Mouse (Mus musculus) midbrain, embryonic 15.5 days (tissue): Measurements from ENCODE around the gene Arid1b. TPM values are rescaled to one million over a fixed set of nuclear protein-coding genes. Genes with fewer than 3 reads are reported as not detected.
"Not testable (repeated sequence)": the region's sequence is repeated elsewhere in the genome, so short reads cannot be mapped to it uniquely, and the experiment has no call there.

Experiments
- ATAC-seq: fragments of 200-750 bp; cut with Nextera tagmentation; replicated peaks from 2 replicates; pipeline ENCODE4 v1.8.0; 2017; ENCODE audit warnings: moderate TSS enrichment
- H3K27ac ChIP-seq: fragments of 300-500 bp; sonication (generic); 2 replicates; pipeline ENCODE4 v1.5.1; 2015; ENCODE audit warnings: mild to moderate bottlenecking, inconsistent platforms
- H3K27me3 ChIP-seq: fragments of 300-500 bp; sonication (generic); replicated peaks from 2 replicates; pipeline ENCODE4 v1.6.1; 2015; ENCODE audit warnings: inconsistent platforms
- H3K36me3 ChIP-seq: fragments of 300-500 bp; sonication (generic); replicated peaks from 2 replicates; pipeline ENCODE4 v1.6.1; 2015; ENCODE audit warnings: inconsistent platforms
- H3K4me1 ChIP-seq: fragments of 300-500 bp; sonication (generic); 2 replicates; pipeline ENCODE4 v1.6.1; 2015; ENCODE audit warnings: inconsistent platforms
- H3K4me2 ChIP-seq: fragments of 300-500 bp; sonication (generic); 2 replicates; pipeline ENCODE4 v1.6.1; 2015; ENCODE audit warnings: inconsistent platforms, mild to moderate bottlenecking, moderate library complexity
- H3K4me3 ChIP-seq: fragments of 300-500 bp; sonication (generic); 2 replicates; pipeline ENCODE4 v1.5.1; 2015; ENCODE audit warnings: mild to moderate bottlenecking, inconsistent platforms
- H3K9ac ChIP-seq: fragments of 300-500 bp; sonication (generic); 2 replicates; pipeline ENCODE4 v1.6.1; 2015; ENCODE audit warnings: mild to moderate bottlenecking, inconsistent platforms
- H3K9me3 ChIP-seq: fragments of 300-500 bp; sonication (generic); 2 replicates; pipeline ENCODE4 v1.6.1; 2016; ENCODE audit warnings: inconsistent platforms
- WGBS: fragments of 180-500 bp; shearing (Covaris S2); methylation state at CpG from one replicate; pipeline ENCODE4 v1.1.7; 2015; ENCODE audit warnings: mixed read lengths; 5-methylcytosine and 5-hydroxymethylcytosine counted together
- polyA plus RNA-seq: library from polyadenylated mRNA; unstranded; fragments of >200 nt; fragmentation: Nextera tagmentation; extraction: Ambion mirVana; gene quantifications from 2 replicates; pipeline ENCODE4 v1.2.1, GENCODE M21; 2015

The Arid1b gene
- polyA plus RNA-seq, 1 experiment from 2014 or later = 16.5 TPM

DNA sequence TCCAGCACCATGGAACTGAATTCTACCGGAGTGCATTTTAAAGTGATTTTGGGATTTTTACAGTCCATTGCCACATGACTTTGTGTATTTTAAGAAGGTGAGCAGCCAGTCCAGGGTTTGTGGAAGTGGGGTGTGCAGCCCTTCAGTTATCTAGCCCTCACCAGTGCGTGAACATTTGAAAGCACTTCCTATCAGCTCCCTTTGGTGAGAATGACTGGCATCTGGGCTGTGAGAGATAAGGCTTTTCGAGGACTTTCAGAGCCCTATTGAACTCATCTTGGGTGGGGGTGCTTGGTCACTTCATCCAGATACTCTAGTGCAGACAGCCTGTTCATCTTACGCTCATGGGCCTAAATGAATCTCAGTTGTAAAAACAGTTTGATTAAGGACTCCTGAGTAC is 105.1 kb downstream of the Arid1b start:
- Histone ChIP-seq H3K27ac (no peak overlapping the region), H3K4me2 (no peak overlapping the region), H3K9me3 (no peaks in the 10 kb centered on the region), H3K4me3 (no peak overlapping the region), H3K36me3 (no peaks in the 10 kb centered on the region), H3K4me1 (peaks cover 26% of the 10 kb centered on the region), H3K9ac (no peak overlapping the region), H3K27me3 (no peaks in the 10 kb centered on the region)
- 79% methylated on average over 4 of the region's 4 CpGs for WGBS
- ATAC-seq = no peak

DNA sequence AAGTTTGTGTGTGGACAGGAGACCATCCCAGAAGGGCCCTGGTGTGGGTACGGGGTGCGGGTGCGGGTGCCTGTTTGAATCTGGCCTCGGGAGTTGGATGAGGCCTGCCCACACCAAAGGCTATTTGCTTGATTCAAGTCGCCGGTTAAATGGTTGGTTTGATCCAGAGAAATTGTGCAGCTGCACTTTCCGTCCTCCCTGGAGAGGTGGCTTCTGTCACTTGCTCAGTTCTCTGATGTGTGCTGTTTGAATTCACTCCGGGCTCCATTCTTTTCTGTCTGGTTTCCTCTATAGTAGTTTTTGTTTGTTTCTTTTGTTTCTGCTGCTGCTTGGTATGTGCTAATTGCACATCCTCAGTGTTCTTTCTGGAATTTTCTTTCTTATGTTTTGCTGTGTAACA is 107.0 kb downstream of the Arid1b start:
- ATAC-seq = no peak
- Histone ChIP-seq H3K27ac (no peak overlapping the region), H3K36me3 (no peaks in the 10 kb centered on the region)

DNA sequence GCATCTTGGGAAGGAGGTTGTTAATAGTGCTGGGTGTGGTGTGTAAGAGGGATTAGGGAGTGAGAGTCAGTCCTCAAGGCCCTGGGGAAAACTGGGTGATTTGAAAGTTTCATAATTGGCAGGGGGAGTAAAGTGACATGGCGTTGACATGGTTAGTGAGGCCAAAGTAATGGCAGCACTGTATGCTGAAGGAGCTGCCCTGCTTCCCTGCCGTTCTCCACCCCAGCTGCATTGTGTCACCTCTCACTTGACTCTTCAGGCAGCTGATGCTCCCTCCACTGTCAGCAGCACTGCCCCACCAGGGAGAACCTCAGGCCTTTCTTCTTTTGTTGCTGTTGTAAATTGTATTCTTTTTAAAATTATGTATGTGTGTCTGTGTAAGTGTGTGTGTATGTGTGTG is 107.8 kb downstream of the Arid1b start:
- ATAC-seq = no peak
- H3K36me3 ChIP-seq = no peaks in the 10 kb centered on the region
- no peak overlapping the region for H3K4me2 ChIP-seq
- 28% methylated on average over 2 of the region's 2 CpGs for WGBS
- H3K27me3 ChIP-seq = no peaks in the 10 kb centered on the region
- no peaks in the 10 kb centered on the region for H3K9me3 ChIP-seq
- H3K4me1 ChIP-seq = peaks cover 39% of the 10 kb centered on the region
- no peak overlapping the region for H3K9ac ChIP-seq
- no peak overlapping the region for H3K4me3 ChIP-seq
- H3K27ac ChIP-seq = no peak overlapping the region

More for the DNA sequence above, 107.0 kb downstream of the Arid1b start:
- H3K4me2 ChIP-seq = no peak overlapping the region
- WGBS = 67% methylated on average over 8 of the region's 8 CpGs
- H3K9ac ChIP-seq = no peak overlapping the region
- no peaks in the 10 kb centered on the region for H3K9me3 ChIP-seq
- H3K4me3 ChIP-seq = no peak overlapping the region
- H3K27me3 ChIP-seq = no peaks in the 10 kb centered on the region
- peaks cover 33% of the 10 kb centered on the region for H3K4me1 ChIP-seq

DNA sequence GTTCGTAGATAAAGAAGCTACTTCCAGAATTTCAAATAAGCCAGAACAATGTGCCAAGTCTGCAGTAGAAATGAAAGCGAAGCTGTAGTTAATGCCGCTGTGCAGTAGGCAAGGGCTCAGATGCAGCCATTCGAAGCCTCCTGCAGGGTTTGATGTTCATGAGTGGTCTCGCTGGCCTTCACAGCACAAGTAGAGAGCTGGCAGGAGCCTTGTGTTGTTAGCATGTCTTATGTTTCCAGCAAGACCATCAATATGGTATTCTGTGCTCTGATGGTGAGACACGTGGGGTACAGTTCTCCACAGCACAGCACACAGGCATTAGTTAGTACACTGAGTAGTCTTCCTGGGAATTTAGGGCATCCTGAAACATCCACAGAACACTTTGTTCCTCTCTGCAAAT is 111.6 kb downstream of the Arid1b start:
- H3K27me3 ChIP-seq = no peaks in the 10 kb centered on the region
- no peaks in the 10 kb centered on the region for H3K9me3 ChIP-seq
- H3K9ac ChIP-seq = no peak overlapping the region
- H3K4me3 ChIP-seq = no peak overlapping the region
- 28% methylated on average over 6 of the region's 6 CpGs for whole genome bisulfite sequencing
- H3K36me3 ChIP-seq = no peaks in the 10 kb centered on the region
- H3K4me2 ChIP-seq = no peak overlapping the region
- peaks cover 55% of the 10 kb centered on the region for H3K4me1 ChIP-seq
- no peak overlapping the region for H3K27ac ChIP-seq
- ATAC-seq = no peak

DNA sequence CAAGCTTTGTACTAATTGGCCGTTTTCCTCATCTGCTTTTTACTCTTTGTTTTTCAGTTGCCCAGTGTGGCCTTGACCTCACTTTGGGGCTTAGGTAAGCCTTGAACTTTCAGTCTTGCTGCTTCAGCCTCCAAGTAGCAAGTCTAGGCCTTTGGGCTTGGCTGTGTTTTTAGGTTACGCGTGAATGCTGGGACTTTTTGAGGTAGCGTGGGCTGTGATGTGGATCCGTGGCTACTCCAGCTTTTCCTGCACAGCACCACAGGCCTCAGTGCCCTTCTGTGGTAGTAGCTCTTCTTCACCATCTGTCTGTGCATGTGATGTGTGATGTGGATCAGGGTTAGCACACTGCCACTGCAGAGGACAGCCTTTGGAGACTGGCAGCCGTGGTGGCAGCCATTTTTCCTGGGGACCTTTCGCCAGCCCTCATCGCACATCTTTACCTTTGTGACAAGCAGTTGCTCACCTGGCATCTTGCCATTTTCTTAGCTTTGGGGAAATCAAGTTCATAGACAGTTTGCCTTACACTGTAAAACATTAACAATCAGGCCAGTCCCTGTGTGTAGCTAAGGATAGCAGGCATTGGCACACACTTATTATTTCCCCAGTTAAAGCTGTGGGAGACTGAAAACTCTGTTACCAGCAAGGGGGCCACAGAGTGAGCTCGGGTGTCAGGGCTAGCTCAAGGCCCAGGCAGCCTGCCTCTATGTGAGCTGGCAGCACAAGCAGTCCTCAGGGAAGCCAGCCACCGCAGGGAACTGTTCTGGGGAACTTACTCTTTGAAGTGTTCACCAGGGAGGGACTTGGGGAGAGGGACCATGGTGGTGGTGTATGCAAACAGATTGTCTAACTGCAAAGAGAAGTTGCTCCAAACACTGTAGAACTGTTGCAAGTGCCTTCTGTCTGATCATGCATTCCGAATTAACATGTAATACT is 112.4 kb downstream of the Arid1b start:
- peak overlapping the region; percentile 26; the same call in 1 of the 2 replicates for H3K27ac ChIP-seq
- 74% methylated on average over 11 of the region's 11 CpGs for WGBS
- H3K4me3 ChIP-seq = no peak overlapping the region
- ATAC-seq = no peak
- no peaks in the 10 kb centered on the region for H3K9me3 ChIP-seq
- H3K9ac ChIP-seq = no peak overlapping the region
- H3K4me1 ChIP-seq = peaks cover 48% of the 10 kb centered on the region
- no peaks in the 10 kb centered on the region for H3K27me3 ChIP-seq
- no peaks in the 10 kb centered on the region for H3K36me3 ChIP-seq
- no peak overlapping the region for H3K4me2 ChIP-seq

DNA sequence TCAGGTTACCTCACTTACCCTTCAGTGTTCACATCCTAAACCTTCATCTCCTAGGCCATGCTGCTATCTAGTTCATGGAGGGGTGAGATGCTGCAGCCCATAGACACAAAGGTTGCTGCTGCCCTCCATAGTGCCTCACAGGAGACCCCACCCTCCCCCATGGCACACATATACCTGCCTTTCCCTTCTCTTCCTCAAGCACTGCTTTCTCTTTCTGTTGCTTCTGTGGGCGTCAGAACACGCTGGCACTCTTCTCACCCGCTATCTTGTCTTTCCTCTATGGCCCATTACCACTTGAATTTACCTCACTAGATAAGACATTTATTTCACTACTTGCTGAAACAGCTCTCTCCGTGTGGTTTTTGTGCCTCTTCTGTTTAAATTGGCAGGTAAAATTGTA is 113.4 kb downstream of the Arid1b start:
- no peak overlapping the region for H3K27ac ChIP-seq
- H3K4me2 ChIP-seq = no peak overlapping the region
- no peaks in the 10 kb centered on the region for H3K36me3 ChIP-seq
- WGBS = 77% methylated on average over 4 of the region's 4 CpGs
- no peaks in the 10 kb centered on the region for H3K27me3 ChIP-seq
- peaks cover 43% of the 10 kb centered on the region for H3K4me1 ChIP-seq
- H3K9me3 ChIP-seq = no peaks in the 10 kb centered on the region
- no peak overlapping the region for H3K9ac ChIP-seq
- no peak overlapping the region for H3K4me3 ChIP-seq
- ATAC-seq = no peak

DNA sequence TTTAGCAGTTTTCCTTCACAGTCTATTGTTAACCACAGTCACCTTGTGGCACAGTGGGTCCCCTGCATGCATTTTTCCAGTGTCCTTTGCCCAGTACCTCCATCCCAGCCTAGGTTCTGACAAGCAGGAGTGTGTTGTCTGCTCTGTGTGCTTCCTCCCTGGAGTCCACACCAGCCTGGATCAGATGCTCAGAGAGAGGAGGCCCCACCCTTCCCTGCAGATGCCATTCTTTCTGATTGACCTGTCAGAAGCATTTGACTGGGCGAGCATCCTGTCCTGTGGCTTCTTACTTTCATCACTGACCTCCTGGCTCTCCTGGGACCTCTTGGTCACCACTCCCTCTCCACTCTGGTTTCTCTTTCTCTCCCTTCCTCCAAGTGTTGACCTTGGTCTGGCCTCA is 113.9 kb downstream of the Arid1b start:
- WGBS = 81% methylated on average over 1 of the region's 1 CpGs
- no peak overlapping the region for H3K27ac ChIP-seq

DNA sequence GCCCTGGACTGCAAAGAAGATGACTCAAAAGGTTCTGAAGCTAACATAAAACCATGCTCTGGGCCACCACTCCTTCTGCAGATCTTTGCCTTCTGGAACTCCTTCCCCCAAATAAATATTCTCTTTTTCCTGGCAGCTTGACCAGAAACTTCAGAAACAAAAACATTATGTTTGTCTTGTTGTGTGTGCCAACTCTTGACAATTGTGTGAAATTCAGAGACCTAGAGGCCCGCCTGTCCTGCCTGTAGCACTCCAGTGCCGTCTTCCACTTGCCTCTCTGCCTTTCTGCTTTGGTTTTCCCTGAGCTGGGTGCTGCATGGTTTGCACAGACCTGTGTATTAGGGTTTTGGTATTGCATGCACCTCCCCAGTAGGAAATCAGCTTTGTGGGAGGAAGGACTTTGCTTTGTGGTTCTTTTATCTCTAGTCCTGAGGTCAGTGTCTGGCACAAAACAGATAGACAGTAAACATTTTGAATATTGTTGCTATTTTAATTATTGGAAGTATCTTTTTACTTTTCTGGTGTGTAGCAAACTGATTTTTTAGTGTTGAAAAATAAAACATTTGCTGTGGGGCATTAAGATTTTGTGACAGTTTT is 114.5 kb downstream of the Arid1b start:
- Histone ChIP-seq H3K27me3 (no peaks in the 10 kb centered on the region), H3K4me3 (no peak overlapping the region), H3K27ac (no peak overlapping the region), H3K4me1 (peaks cover 47% of the 10 kb centered on the region), H3K4me2 (no peak overlapping the region), H3K9ac (no peak overlapping the region), H3K36me3 (no peaks in the 10 kb centered on the region), H3K9me3 (no peaks in the 10 kb centered on the region)
- WGBS = 73% methylated on average over 2 of the region's 2 CpGs
- ATAC-seq = no peak

More for the DNA sequence above, 113.9 kb downstream of the Arid1b start:
- no peak overlapping the region for H3K4me2 ChIP-seq
- no peaks in the 10 kb centered on the region for H3K36me3 ChIP-seq
- no peaks in the 10 kb centered on the region for H3K9me3 ChIP-seq
- no peak for ATAC-seq
- H3K27me3 ChIP-seq = no peaks in the 10 kb centered on the region
- no peak overlapping the region for H3K9ac ChIP-seq
- H3K4me1 ChIP-seq = peaks cover 45% of the 10 kb centered on the region
- no peak overlapping the region for H3K4me3 ChIP-seq

DNA sequence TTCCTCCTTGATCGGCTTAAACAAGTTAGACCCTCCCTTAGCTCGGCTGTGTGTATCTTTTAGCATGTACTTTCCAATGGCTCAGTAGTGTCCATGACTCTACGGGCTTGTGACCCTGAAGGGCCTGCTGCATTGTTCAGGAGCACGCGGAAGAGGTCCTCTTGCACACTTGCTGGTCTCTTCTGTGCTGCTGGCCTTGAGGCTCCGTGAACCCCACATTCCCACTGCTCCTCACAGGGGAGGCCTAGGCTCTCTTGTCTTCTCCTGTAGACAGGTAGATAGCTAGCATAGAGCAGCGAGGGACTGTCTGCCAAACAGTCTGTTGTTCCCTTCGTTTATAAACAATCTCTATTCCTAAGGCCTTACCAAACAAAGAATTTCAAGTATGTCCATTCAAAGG is 115.2 kb downstream of the Arid1b start:
- no peaks in the 10 kb centered on the region for H3K36me3 ChIP-seq
- H3K4me3 ChIP-seq = no peak overlapping the region
- H3K27me3 ChIP-seq = no peaks in the 10 kb centered on the region
- H3K4me1 ChIP-seq = peaks cover 51% of the 10 kb centered on the region
- no peak for ATAC-seq
- no peaks in the 10 kb centered on the region for H3K9me3 ChIP-seq
- no peak overlapping the region for H3K4me2 ChIP-seq
- no peak overlapping the region for H3K27ac ChIP-seq
- no peak overlapping the region for H3K9ac ChIP-seq
- WGBS = 81% methylated on average over 8 of the region's 8 CpGs

DNA sequence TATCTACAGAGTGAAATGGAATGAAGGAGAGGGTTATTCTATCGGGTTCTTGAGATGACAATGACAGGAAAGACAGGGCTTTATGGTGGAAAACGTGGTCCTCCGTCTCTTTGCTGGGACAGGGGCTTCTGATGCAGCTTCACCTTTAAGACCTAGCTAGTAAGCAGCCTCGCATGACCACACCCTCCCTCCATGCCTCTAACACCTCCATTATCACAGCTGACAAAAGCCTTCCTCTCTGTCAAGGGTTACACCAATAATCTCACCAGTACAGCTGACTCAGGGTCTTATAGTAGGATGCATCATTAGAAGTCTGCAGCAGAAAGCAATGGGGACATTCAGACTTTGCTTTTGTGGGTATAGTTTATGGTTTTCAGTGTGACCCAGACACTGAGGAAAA is 116.0 kb downstream of the Arid1b start:
- no peaks in the 10 kb centered on the region for H3K36me3 ChIP-seq
- H3K27me3 ChIP-seq = no peaks in the 10 kb centered on the region
- H3K9ac ChIP-seq = no peak overlapping the region
- no peak overlapping the region for H3K27ac ChIP-seq
- no peak for ATAC-seq
- H3K4me2 ChIP-seq = no peak overlapping the region
- H3K4me1 ChIP-seq = peaks cover 45% of the 10 kb centered on the region
- no peak overlapping the region for H3K4me3 ChIP-seq
- H3K9me3 ChIP-seq = no peaks in the 10 kb centered on the region
- WGBS = 82% methylated on average over 4 of the region's 4 CpGs

DNA sequence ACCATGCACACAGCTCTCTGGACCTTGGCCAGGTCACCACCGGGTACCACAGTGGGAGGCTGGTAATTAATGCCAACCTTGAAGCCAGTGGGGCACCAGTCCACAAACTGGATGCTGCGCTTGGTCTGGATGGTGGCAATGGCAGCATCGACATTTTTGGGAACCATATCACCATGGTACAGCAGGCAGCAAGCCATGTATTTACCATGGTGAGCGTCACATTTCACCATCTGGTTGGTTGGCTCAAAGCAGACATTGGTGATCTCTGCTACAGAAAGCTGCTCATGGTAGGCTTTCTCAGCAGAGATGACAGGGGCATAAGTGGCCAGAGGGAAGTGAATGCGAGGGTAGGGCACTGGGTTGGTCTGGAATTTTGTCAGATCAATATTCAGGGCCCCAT is 116.8 kb downstream of the Arid1b start:
- not testable (repeated sequence) for H3K4me3 ChIP-seq, H3K4me2 ChIP-seq, H3K27me3 ChIP-seq, H3K27ac ChIP-seq, ATAC-seq, H3K9ac ChIP-seq, H3K36me3 ChIP-seq, H3K9me3 ChIP-seq
- H3K4me1 ChIP-seq = peaks cover 37% of the 10 kb centered on the region
- WGBS = 87% methylated on average over 5 of the region's 5 CpGs

DNA sequence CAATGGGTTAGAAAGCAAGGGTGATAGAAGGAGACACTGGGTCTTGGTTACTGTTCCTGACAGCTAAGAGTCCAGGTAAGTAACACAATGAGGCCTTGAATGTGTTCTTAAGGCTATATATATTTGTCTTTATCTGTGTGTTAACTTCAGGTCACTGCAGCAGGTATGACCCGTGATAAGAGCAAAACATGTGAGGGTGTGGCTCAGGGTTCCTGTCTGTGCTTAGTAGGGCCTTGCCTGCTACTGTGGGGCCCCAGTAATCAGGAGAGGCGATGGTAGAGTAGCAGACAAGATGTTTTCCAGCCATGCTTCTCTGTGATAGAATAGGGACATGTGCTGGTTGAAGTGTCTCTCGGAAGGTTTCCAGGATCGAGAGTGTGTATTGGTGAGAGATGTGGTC is 118.0 kb downstream of the Arid1b start:
- Histone ChIP-seq H3K9me3 (no peaks in the 10 kb centered on the region), H3K27ac (no peak overlapping the region), H3K4me1 (peaks cover 27% of the 10 kb centered on the region), H3K36me3 (no peaks in the 10 kb centered on the region), H3K4me3 (no peak overlapping the region), H3K27me3 (no peaks in the 10 kb centered on the region), H3K4me2 (no peak overlapping the region), H3K9ac (no peak overlapping the region)
- WGBS = 92% methylated on average over 4 of the region's 4 CpGs
- ATAC-seq = no peak

DNA sequence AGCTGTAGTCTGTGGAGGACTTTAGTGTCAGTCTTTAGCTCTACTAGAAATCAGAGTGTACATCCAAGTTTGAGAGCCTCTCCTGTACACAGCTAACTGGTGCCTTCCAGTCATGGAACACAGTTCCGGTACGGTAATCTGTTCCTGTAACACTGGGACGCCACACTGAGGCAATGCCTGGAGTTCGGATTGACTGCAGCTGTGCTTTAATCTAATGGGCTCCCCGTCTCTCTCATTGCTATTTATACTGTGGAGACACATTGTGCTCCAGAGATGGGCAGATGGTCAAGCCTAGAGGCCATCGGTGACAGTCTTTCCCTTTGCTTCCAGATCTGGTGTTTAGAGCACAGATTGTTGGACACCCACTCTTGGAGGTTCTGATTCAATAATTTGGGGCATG is 121.8 kb downstream of the Arid1b start:
- H3K9ac ChIP-seq = no peak overlapping the region
- H3K4me1 ChIP-seq = peaks cover 22% of the 10 kb centered on the region
- no peaks in the 10 kb centered on the region for H3K27me3 ChIP-seq
- ATAC-seq = no peak
- no peak overlapping the region for H3K4me2 ChIP-seq
- no peaks in the 10 kb centered on the region for H3K36me3 ChIP-seq
- H3K27ac ChIP-seq = no peak overlapping the region
- WGBS = 83% methylated on average over 6 of the region's 6 CpGs
- H3K4me3 ChIP-seq = no peak overlapping the region
- H3K9me3 ChIP-seq = no peaks in the 10 kb centered on the region
